Mouse (Mus musculus) CH12.LX (cell line): Measurements from ENCODE around the gene Pip5k1c. TPM values are rescaled to one million over a fixed set of nuclear protein-coding genes. Genes with fewer than 3 reads are reported as not detected.

Experiments used
- DNase-seq: peaks from one replicate; pipeline ENCODE4 v3.0.0-alpha.2; 2013; ENCODE audit errors: extremely low read depth
- H3K27ac ChIP-seq: 2 replicates; pipeline ENCODE4 v1.5.1; 2012; ENCODE audit warnings: low read depth, mild to moderate bottlenecking, control low read depth, moderate library complexity; ENCODE audit not compliant: insufficient read depth
- H3K27me3 ChIP-seq: replicated peaks from 2 replicates; pipeline ENCODE3; 2012; ENCODE audit warnings: inconsistent platforms
- H3K36me3 ChIP-seq, 2 experiments: replicated peaks in 1 of 2; 2 replicates each; pipeline versions ENCODE3 to v1.6.1; 2012; ENCODE audit warnings: inconsistent platforms in 1 of 2, low read length in 1 of 2, mild to moderate bottlenecking in 1 of 2, mixed read lengths in 1 of 2, moderate library complexity in 1 of 2; ENCODE audit not compliant: control insufficient read depth in 1 of 2, insufficient read depth in 1 of 2
- H3K4me1 ChIP-seq, 2 experiments: 2 replicates each; pipeline ENCODE4 v1.6.1; 2012; ENCODE audit warnings: inconsistent platforms in 1 of 2, moderate library complexity in 1 of 2; ENCODE audit not compliant: insufficient read depth in 2 of 2, control insufficient read depth in 1 of 2
- H3K4me2 ChIP-seq: 2 replicates; pipeline ENCODE4 v1.6.1; 2012; ENCODE audit warnings: low read depth, mild to moderate bottlenecking, control low read depth; ENCODE audit not compliant: poor library complexity, insufficient read depth, severe bottlenecking
- H3K4me3 ChIP-seq, 3 experiments: fragments of 150-350 bp in 1 of 3; sonication (generic) in 1 of 3; replicated peaks in 1 of 3; 2 replicates each; pipeline versions ENCODE3 to v1.5.1; 2011 to 2012; ENCODE audit warnings: low read depth in 2 of 3, low read length in 2 of 3, mild to moderate bottlenecking in 2 of 3, moderate library complexity in 2 of 3, control low read depth in 1 of 3, improper control_type of control experiment in 1 of 3, inconsistent platforms in 1 of 3, mixed read lengths in 1 of 3; ENCODE audit not compliant: poor library complexity in 1 of 3
- H3K79me2 ChIP-seq: replicated peaks from 2 replicates; pipeline ENCODE4 v1.6.1; 2012; ENCODE audit warnings: mild to moderate bottlenecking, moderate library complexity; ENCODE audit not compliant: control insufficient read depth, poor library complexity, insufficient read depth, severe bottlenecking; ENCODE audit errors: extremely low read depth
- H3K9ac ChIP-seq: 2 replicates; pipeline ENCODE4 v1.6.1; 2012; ENCODE audit warnings: low read depth, mild to moderate bottlenecking, control low read depth, moderate library complexity; ENCODE audit not compliant: insufficient read depth
- H3K9me3 ChIP-seq: replicated peaks from 2 replicates; pipeline ENCODE3; 2012; ENCODE audit warnings: low read length, inconsistent platforms, mixed read lengths
- CHD2 ChIP-seq: IDR thresholded peaks from 2 replicates; pipeline ENCODE4 v1.6.1; 2011; ENCODE audit warnings: low read length, improper control_type of control experiment
- CTCF ChIP-seq, 2 experiments: IDR thresholded peaks in 1 of 2; conservative IDR thresholded peaks in 1 of 2; 2 replicates each; pipeline ENCODE4 v1.5.1; 2011 to 2012; ENCODE audit warnings: low read depth in 2 of 2, low read length in 2 of 2, improper control_type of control experiment in 1 of 2, inconsistent platforms in 1 of 2, mild to moderate bottlenecking in 1 of 2, moderate library complexity in 1 of 2
- E2F4 ChIP-seq: IDR thresholded peaks from 2 replicates; pipeline ENCODE4 v1.6.1; 2011; ENCODE audit warnings: low read depth, low read length, improper control_type of control experiment; ENCODE audit not compliant: insufficient replicate concordance
- IRF4 ChIP-seq: IDR thresholded peaks from 2 replicates; pipeline ENCODE4 v1.6.1; 2014; ENCODE audit warnings: low read depth, mild to moderate bottlenecking, inconsistent platforms, low read length, improper control_type of control experiment
- JUN ChIP-seq: IDR thresholded peaks from 2 replicates; pipeline ENCODE4 v1.6.1; 2011; ENCODE audit warnings: low read depth, mild to moderate bottlenecking, low read length, improper control_type of control experiment, moderate library complexity; ENCODE audit not compliant: insufficient read depth
- KAT2A ChIP-seq: IDR thresholded peaks from 2 replicates; pipeline ENCODE4 v1.6.1; 2012; ENCODE audit warnings: low read length, improper control_type of control experiment, inconsistent platforms; ENCODE audit not compliant: insufficient replicate concordance
- MAFK ChIP-seq: IDR thresholded peaks from 2 replicates; pipeline ENCODE4 v1.6.1; 2011; ENCODE audit warnings: low read length, improper control_type of control experiment; ENCODE audit not compliant: insufficient replicate concordance
- MAX ChIP-seq: IDR thresholded peaks from 2 replicates; pipeline ENCODE4 v1.6.1; 2011; ENCODE audit warnings: low read length, improper control_type of control experiment
- NELFE ChIP-seq: IDR thresholded peaks from 2 replicates; pipeline ENCODE4 v1.6.1; 2011; ENCODE audit warnings: low read depth, low read length, improper control_type of control experiment
- PAX5 ChIP-seq: IDR thresholded peaks from 2 replicates; pipeline ENCODE4 v1.6.1; 2012; ENCODE audit warnings: low read length, inconsistent platforms, mixed read lengths
- POLR2A ChIP-seq: IDR thresholded peaks from 2 replicates; pipeline ENCODE4 v1.6.1; 2011; ENCODE audit warnings: low read depth, mild to moderate bottlenecking, improper control_type of control experiment, low read length
- POLR2AphosphoS2 ChIP-seq: IDR thresholded peaks from 2 replicates; pipeline ENCODE4 v1.6.1; 2011; ENCODE audit warnings: low read depth, low read length, improper control_type of control experiment
- SIN3A ChIP-seq: IDR thresholded peaks from 2 replicates; pipeline ENCODE4 v1.6.1; 2012; ENCODE audit warnings: low read length, improper control_type of control experiment, inconsistent platforms
- TBP ChIP-seq: conservative IDR thresholded peaks from 2 replicates; pipeline ENCODE4 v1.6.1; 2011; ENCODE audit warnings: low read depth, low read length, improper control_type of control experiment
- USF1 ChIP-seq: IDR thresholded peaks from 2 replicates; pipeline ENCODE4 v1.6.1; 2014; ENCODE audit warnings: low read depth, mild to moderate bottlenecking, inconsistent platforms, low read length, improper control_type of control experiment
- ZC3H11A ChIP-seq: IDR thresholded peaks from 2 replicates; pipeline ENCODE4 v1.6.1; 2012; ENCODE audit warnings: low read depth, mild to moderate bottlenecking, inconsistent platforms, low read length, improper control_type of control experiment
- dilution Hi-C: fragments of 300-500 bp; cut with MboI; formaldehyde crosslinking; loops from 2 replicates; pipeline ENCODE4 v1.14.3; 2020; ENCODE audit warnings: low sequenced_read_pairs; ENCODE audit not compliant: extremely low pct_unique_long_range_greater_than_20kb, extremely low pct_ligation_motif_present
- in situ Hi-C: fragments of 300-500 bp; cut with MboI; formaldehyde crosslinking; loops from 3 replicates; pipeline ENCODE4 v1.14.3; 2019; ENCODE audit warnings: low sequenced_read_pairs, low pct_ligation_motif_present, low pct_unique_long_range_greater_than_20kb, mixed read lengths
- polyA plus RNA-seq: library from polyadenylated mRNA; unstranded; fragments of >175 nt; gene quantifications from 2 replicates; pipeline ENCODE4 v1.2.1, GENCODE M21; 2012; ENCODE audit warnings: low read depth; ENCODE audit not compliant: insufficient read length
- total RNA-seq, 2 experiments: library from RNA; depleted of rRNA; stranded (reverse); fragments of 300-350 nt in 1 of 2; fragments of >200 nt in 1 of 2; gene quantifications; 2 replicates each; pipeline ENCODE4 v1.2.3; 2012 to 2014

The Pip5k1c gene
- total and polyA plus RNA-seq, 3 experiments, result 11.4 to 51.4 (median 12.6) TPM

GRCm38 (mm10) chr10:81325781-81326180, 33.0 kb downstream of the Pip5k1c start:
- H3K9me3 ChIP-seq, result no peaks in the 10 kb centered on the region
- no peak overlapping the region for H3K27ac ChIP-seq
- H3K79me2 ChIP-seq, result peaks cover 15% of the 10 kb centered on the region
- H3K4me3 ChIP-seq, result no peak overlapping the region
- no peak for TF ChIP-seq MAX
- no peak for TF ChIP-seq MAFK
- no peak for TF ChIP-seq PAX5
- no peak for TF ChIP-seq NELFE
- TF ChIP-seq KAT2A, result no peak
- no peak for TF ChIP-seq CTCF (conservative IDR thresholded peaks at IDR 0.05 in 1 of 2, IDR thresholded peaks at IDR 0.05 in 1 of 2; ENCODE audit: low read depth in 2 of 2, low read length in 2 of 2)
- no peak for TF ChIP-seq POLR2AphosphoS2
- TF ChIP-seq USF1, result no peak
- TF ChIP-seq CHD2, result no peak
- TF ChIP-seq IRF4, result no peak
- no peak for TF ChIP-seq E2F4
- TF ChIP-seq TBP, result no peak
- no peak for TF ChIP-seq POLR2A
- in situ Hi-C loops (no loop called here), dilution Hi-C loops (no loop called here)
- no peaks in the 10 kb centered on the region for H3K27me3 ChIP-seq
- H3K4me1 ChIP-seq, result peaks cover 4 to 38% of the 10 kb centered on the region in 2 experiments; a peak in 3 of 4 replicates
- H3K4me2 ChIP-seq, result no peak overlapping the region
- H3K36me3 ChIP-seq, result peaks cover 52 to 77% of the 10 kb centered on the region in 2 experiments
- H3K9ac ChIP-seq, result no peak overlapping the region
- DNase-seq, result no peak

- no peak for TF ChIP-seq JUN
- TF ChIP-seq, all 38 proteins: peak for 0
- no peak overlapping the region for H3K4me2 ChIP-seq
- peaks cover 52 to 77% of the 10 kb centered on the region in 2 experiments for H3K36me3 ChIP-seq
- H3K27ac ChIP-seq, result no peak overlapping the region
- H3K9me3 ChIP-seq, result no peaks in the 10 kb centered on the region
- DNase-seq, result no peak
- peaks cover 4 to 36% of the 10 kb centered on the region in 2 experiments; a peak in 3 of 4 replicates for H3K4me1 ChIP-seq
- dilution Hi-C loops (no loop called here), in situ Hi-C loops (no loop called here)
- no peak overlapping the region for H3K4me3 ChIP-seq
- peaks cover 8% of the 10 kb centered on the region for H3K79me2 ChIP-seq
- no peak overlapping the region for H3K9ac ChIP-seq
- H3K27me3 ChIP-seq, result no peaks in the 10 kb centered on the region
These were observed 34.1 kb downstream of the Pip5k1c start for GRCm38 (mm10) chr10:81326858-81327257.

GRCm38 (mm10) chr10:81327959-81328358, 35.2 kb downstream of the Pip5k1c start:
- H3K27ac ChIP-seq, result no peak overlapping the region
- peaks cover 5 to 25% of the 10 kb centered on the region in 2 experiments for H3K4me1 ChIP-seq

More at GRCm38 (mm10) chr10:81327959-81328358, 35.2 kb downstream of the Pip5k1c start:
- DNase-seq, result no peak
- no peaks in the 10 kb centered on the region for H3K9me3 ChIP-seq
- H3K9ac ChIP-seq, result no peak overlapping the region
- H3K27me3 ChIP-seq, result no peaks in the 10 kb centered on the region
- in situ Hi-C loops, result no loop called here
- no peak overlapping the region for H3K4me3 ChIP-seq
- no peak overlapping the region for H3K4me2 ChIP-seq
- dilution Hi-C loops, result no loop called here
- TF ChIP-seq ZC3H11A (no peak), E2F4 (no peak), CTCF (conservative IDR thresholded peaks at IDR 0.05 in 1 of 2, IDR thresholded peaks at IDR 0.05 in 1 of 2; ENCODE audit: low read depth in 2 of 2, low read length in 2 of 2) (no peak), IRF4 (no peak), SIN3A (no peak), TBP (no peak)
- H3K36me3 ChIP-seq, result peaks cover 44 to 75% of the 10 kb centered on the region in 2 experiments
- no peaks in the 10 kb centered on the region for H3K79me2 ChIP-seq
